Mouse (Mus musculus) embryonic facial prominence, embryonic 13.5 days (tissue): Measurements from ENCODE around the gene Mbd3. TPM values are rescaled to one million over a fixed set of nuclear protein-coding genes. Genes with fewer than 3 reads are reported as not detected.

ENCODE experiments used
- ATAC-seq: fragments of 200-750 bp; cut with Nextera tagmentation; 2 replicates; pipeline ENCODE4 v1.8.0; 2017; ENCODE audit warnings: low read depth; ENCODE audit not compliant: insufficient number of reproducible peaks, insufficient read depth, low FRiP score, low TSS enrichment
- H3K27ac ChIP-seq: fragments of 300-500 bp; sonication (generic); 2 replicates; pipeline ENCODE4 v1.5.1; 2015; ENCODE audit warnings: moderate library complexity, mild to moderate bottlenecking, inconsistent platforms
- H3K27me3 ChIP-seq: fragments of 300-500 bp; sonication (generic); 2 replicates; pipeline ENCODE4 v1.6.1; 2015; ENCODE audit warnings: mild to moderate bottlenecking, inconsistent platforms
- H3K36me3 ChIP-seq: fragments of 300-500 bp; sonication (generic); 2 replicates; pipeline ENCODE4 v1.6.1; 2015; ENCODE audit warnings: mild to moderate bottlenecking, inconsistent platforms
- H3K4me1 ChIP-seq: fragments of 300-500 bp; sonication (generic); 2 replicates; pipeline ENCODE4 v1.6.1; 2015; ENCODE audit warnings: inconsistent platforms
- H3K4me2 ChIP-seq: fragments of 300-500 bp; sonication (generic); 2 replicates; pipeline ENCODE4 v1.6.1; 2015; ENCODE audit warnings: moderate library complexity, mild to moderate bottlenecking, inconsistent platforms
- H3K4me3 ChIP-seq: fragments of 300-500 bp; sonication (generic); 2 replicates; pipeline ENCODE4 v1.5.1; 2015; ENCODE audit warnings: mild to moderate bottlenecking, inconsistent platforms
- H3K9ac ChIP-seq: fragments of 300-500 bp; sonication (generic); 2 replicates; pipeline ENCODE4 v1.6.1; 2015; ENCODE audit warnings: mild to moderate bottlenecking, inconsistent platforms
- H3K9me3 ChIP-seq: fragments of 300-500 bp; sonication (generic); 2 replicates; pipeline ENCODE4 v1.6.1; 2016; ENCODE audit warnings: inconsistent platforms
- WGBS: fragments of 180-500 bp; shearing (Covaris S2); methylation state at CpG from one replicate; pipeline ENCODE4 v1.1.7; 2015; ENCODE audit warnings: mixed read lengths; 5-methylcytosine and 5-hydroxymethylcytosine counted together
- polyA plus RNA-seq: library from polyadenylated mRNA; unstranded; fragments of >200 nt; fragmentation: Nextera tagmentation; extraction: Ambion mirVana; gene quantifications from 2 replicates; pipeline ENCODE4 v1.2.1, GENCODE M21; 2015

Mbd3 gene
- polyA plus RNA-seq, result 263 and 297 TPM in 2 replicates

GRCm38 (mm10) chr10:80399191-80399972 lies at the start of gene Mbd3:
TSS of gene Mbd3 (minus strand) at chr10:80399550.
- Histone ChIP-seq H3K9me3 (no peaks in the 10 kb centered on the region), H3K27ac (peak within 1 kb of the TSS; percentile 99), H3K4me3 (peak within 1 kb of the TSS; percentile 70), H3K4me2 (peak within 1 kb of the TSS; percentile 79), H3K9ac (peak within 1 kb of the TSS; percentile 96), H3K27me3 (no peaks in the 10 kb centered on the region), H3K36me3 (peaks cover 67% of the 10 kb centered on the region), H3K4me1 (peaks cover 25% of the 10 kb centered on the region)
- ATAC-seq, result peak; percentile 95
- 0% methylated on average over 72 of the region's 82 CpGs for WGBS

- H3K27me3 ChIP-seq, result peaks cover 53% of the 10 kb centered on the region
- H3K9me3 ChIP-seq, result no peaks in the 10 kb centered on the region
- H3K4me1 ChIP-seq, result peaks cover 16% of the 10 kb centered on the region
- 7% methylated on average over 26 of the region's 26 CpGs for WGBS
- H3K4me2 ChIP-seq, result peak overlapping the region; percentile 26; the same call in 1 of the 2 replicates
- H3K27ac ChIP-seq, result no peak overlapping the region
- peak; percentile 38; the same call in 1 of the 2 replicates for ATAC-seq
- 0 out of 2 replicates have a peak overlapping the region, but pooled peaks have one; percentile 17 for H3K9ac ChIP-seq
- no peaks in the 10 kb centered on the region for H3K36me3 ChIP-seq
- H3K4me3 ChIP-seq, result no peak overlapping the region
Observed at GRCm38 (mm10) chr10:80445898-80446601, 46.7 kb upstream of the Mbd3 start.

- H3K9me3 ChIP-seq, result no peaks in the 10 kb centered on the region
- ATAC-seq, result no peak
- H3K36me3 ChIP-seq, result no peaks in the 10 kb centered on the region
- peaks cover 10% of the 10 kb centered on the region for H3K4me1 ChIP-seq
- no peak overlapping the region for H3K27ac ChIP-seq
- peaks cover 47% of the 10 kb centered on the region for H3K27me3 ChIP-seq
- H3K4me3 ChIP-seq, result no peak overlapping the region
- no peak overlapping the region for H3K4me2 ChIP-seq
- 55% methylated on average over 1 of the region's 1 CpGs for WGBS
- H3K9ac ChIP-seq, result peak overlapping the region; percentile 40; the same call in 1 of the 2 replicates
Observed at GRCm38 (mm10) chr10:80445052-80445451, 45.7 kb upstream of the Mbd3 start.

- peaks cover 47% of the 10 kb centered on the region for H3K27me3 ChIP-seq
Observed at GRCm38 (mm10) chr10:80444339-80445045, 45.1 kb upstream of the Mbd3 start.

GRCm38 (mm10) chr10:80443575-80444278 lies 44.4 kb upstream of the Mbd3 start:
- 73% methylated on average over 8 of the region's 8 CpGs for whole genome bisulfite sequencing
- Histone ChIP-seq H3K9me3 (no peaks in the 10 kb centered on the region), H3K9ac (no peak overlapping the region), H3K27ac (no peak overlapping the region), H3K4me2 (no peak overlapping the region), H3K4me1 (peaks cover 10% of the 10 kb centered on the region), H3K36me3 (no peaks in the 10 kb centered on the region), H3K4me3 (no peak overlapping the region), H3K27me3 (peaks cover 42% of the 10 kb centered on the region)
- no peak for ATAC-seq

More at GRCm38 (mm10) chr10:80444339-80445045, 45.1 kb upstream of the Mbd3 start:
- Histone ChIP-seq H3K9ac (0 out of 2 replicates have a peak overlapping the region, but pooled peaks have one; percentile 55), H3K4me1 (peaks cover 10% of the 10 kb centered on the region), H3K4me2 (no peak overlapping the region), H3K4me3 (no peak overlapping the region), H3K27ac (no peak overlapping the region), H3K9me3 (no peaks in the 10 kb centered on the region), H3K36me3 (no peaks in the 10 kb centered on the region)
- no peak for ATAC-seq
- WGBS, result 52% methylated on average over 5 of the region's 5 CpGs

- peaks cover 37% of the 10 kb centered on the region for H3K27me3 ChIP-seq
- H3K4me3 ChIP-seq, result no peak overlapping the region
- no peak for ATAC-seq
- no peaks in the 10 kb centered on the region for H3K9me3 ChIP-seq
- 47% methylated on average over 2 of the region's 2 CpGs for WGBS
- no peaks in the 10 kb centered on the region for H3K36me3 ChIP-seq
- no peak overlapping the region for H3K4me2 ChIP-seq
- H3K27ac ChIP-seq, result no peak overlapping the region
- H3K9ac ChIP-seq, result no peak overlapping the region
- peaks cover 10% of the 10 kb centered on the region for H3K4me1 ChIP-seq
Observed at GRCm38 (mm10) chr10:80442989-80443388, 43.6 kb upstream of the Mbd3 start.

- no peak overlapping the region for H3K9ac ChIP-seq
- 58% methylated on average over 8 of the region's 8 CpGs for WGBS
- H3K27me3 ChIP-seq, result peaks cover 25% of the 10 kb centered on the region
- no peak overlapping the region for H3K27ac ChIP-seq
- H3K4me1 ChIP-seq, result peaks cover 10% of the 10 kb centered on the region
- H3K9me3 ChIP-seq, result no peaks in the 10 kb centered on the region
- ATAC-seq, result no peak
- H3K4me2 ChIP-seq, result no peak overlapping the region
- no peaks in the 10 kb centered on the region for H3K36me3 ChIP-seq
- no peak overlapping the region for H3K4me3 ChIP-seq
Observed at GRCm38 (mm10) chr10:80441598-80441997, 42.2 kb upstream of the Mbd3 start.

- ATAC-seq, result no peak
Observed at GRCm38 (mm10) chr10:80440031-80440430, 40.7 kb upstream of the Mbd3 start.

GRCm38 (mm10) chr10:80437973-80438372 lies 38.6 kb upstream of the Mbd3 start:
- 53% methylated on average over 4 of the region's 4 CpGs for WGBS

More at GRCm38 (mm10) chr10:80440031-80440430, 40.7 kb upstream of the Mbd3 start:
- no peak overlapping the region for H3K9ac ChIP-seq
- peaks cover 17% of the 10 kb centered on the region for H3K4me1 ChIP-seq
- no peak overlapping the region for H3K4me2 ChIP-seq
- H3K9me3 ChIP-seq, result no peaks in the 10 kb centered on the region
- peaks cover 15% of the 10 kb centered on the region for H3K27me3 ChIP-seq
- H3K4me3 ChIP-seq, result no peak overlapping the region
- no peaks in the 10 kb centered on the region for H3K36me3 ChIP-seq
- no peak overlapping the region for H3K27ac ChIP-seq

GRCm38 (mm10) chr10:80436276-80436675 lies 36.9 kb upstream of the Mbd3 start:
- Histone ChIP-seq H3K9ac (peak overlapping the region; percentile 51; the same call in 1 of the 2 replicates), H3K4me3 (no peak overlapping the region), H3K27ac (0 out of 2 replicates have a peak overlapping the region, but pooled peaks have one; percentile 1), H3K4me1 (peaks cover 20% of the 10 kb centered on the region), H3K36me3 (no peaks in the 10 kb centered on the region), H3K27me3 (peaks cover 5% of the 10 kb centered on the region; the same call in 1 of the 2 replicates), H3K9me3 (no peaks in the 10 kb centered on the region), H3K4me2 (no peak overlapping the region)
- WGBS, result 14% methylated on average over 9 of the region's 9 CpGs
- ATAC-seq, result no peak

More at GRCm38 (mm10) chr10:80437973-80438372, 38.6 kb upstream of the Mbd3 start:
- no peak overlapping the region for H3K4me2 ChIP-seq
- ATAC-seq, result no peak
- H3K9me3 ChIP-seq, result no peaks in the 10 kb centered on the region
- no peak overlapping the region for H3K4me3 ChIP-seq
- no peak overlapping the region for H3K27ac ChIP-seq
- peaks cover 6% of the 10 kb centered on the region; the same call in 1 of the 2 replicates for H3K27me3 ChIP-seq
- peaks cover 11% of the 10 kb centered on the region for H3K4me1 ChIP-seq
- H3K9ac ChIP-seq, result no peak overlapping the region
- no peaks in the 10 kb centered on the region for H3K36me3 ChIP-seq
